ENCODE assay signal across 9 mouse cellular contexts in the genomic region with DNA sequence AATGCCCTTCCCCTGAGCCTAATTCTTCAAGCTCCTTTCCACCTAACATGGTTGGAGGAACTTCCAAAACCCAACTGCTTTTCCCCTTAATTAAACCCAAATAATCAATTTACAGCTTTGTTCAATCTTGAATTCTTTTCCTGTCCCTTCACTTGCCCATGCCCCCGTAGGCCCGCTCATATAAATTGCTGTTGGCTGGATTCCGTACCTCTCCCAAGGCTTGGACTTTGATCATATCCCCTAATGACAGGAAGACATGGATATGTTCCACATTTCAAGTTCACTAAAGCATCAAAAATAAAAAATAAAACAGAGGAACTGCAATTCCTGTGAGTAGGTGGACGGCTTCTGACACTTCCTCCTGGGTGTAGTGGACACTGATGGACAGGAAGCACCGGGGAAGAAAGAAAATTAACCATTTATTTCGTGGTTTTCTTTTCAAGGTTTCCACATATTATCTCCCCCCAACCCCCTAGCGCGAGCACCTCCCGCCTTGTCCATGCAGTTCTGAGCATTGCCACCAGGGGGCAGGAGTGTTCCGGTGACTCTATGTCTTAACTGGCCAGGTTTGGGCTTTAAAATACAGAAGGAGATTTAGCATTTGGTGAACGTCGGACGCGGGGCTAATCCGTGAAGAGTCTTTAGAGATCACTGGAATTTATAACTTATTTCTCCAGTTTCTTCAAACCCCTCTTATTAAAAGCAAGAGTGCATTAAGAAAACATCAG. TPM values are rescaled to one million over a fixed set of nuclear protein-coding genes. Genes with fewer than 3 reads are reported as not detected.
DNase-seq lines count a peak whose midpoint lies in the region; ATAC-seq lines count a peak whose summit lies in the region.
"Had no signal": no experiment of that assay in that cellular context is flagged by ENCODE, and none has a peak within 500 bp of the region (broad histone marks: within the 10 kb centered on the region; RNA-seq: fewer than 3 reads in every experiment).

No protein-coding gene starts in this region.

- H3K27me3 ChIP-seq in hindbrain, embryonic 12.5 days = no peaks in the 10 kb centered on the region
- H3K27me3 ChIP-seq: stomach, embryonic 15.5 days had no signal

- H3K9me3 ChIP-seq in hindbrain, embryonic 12.5 days (replicated peaks) = no peaks in the 10 kb centered on the region
- H3K9me3 ChIP-seq: stomach, embryonic 15.5 days had no signal

- H3K9ac ChIP-seq in hindbrain, embryonic 12.5 days = no peak overlapping the region
- H3K9ac ChIP-seq: stomach, embryonic 15.5 days had no signal

- 21% methylated on average over 15 of the region's 15 CpGs for WGBS in hindbrain, embryonic 12.5 days

- no peaks in the 10 kb centered on the region for H3K36me3 ChIP-seq in hindbrain, embryonic 12.5 days
- H3K36me3 ChIP-seq: stomach, embryonic 15.5 days had no signal

- ATAC-seq in hindbrain, embryonic 12.5 days (ENCODE audit: low FRiP score) = no peak
- ATAC-seq in megakaryocyte-erythroid progenitor cell, adult 5-6 weeks (replicated peaks; ENCODE audit: low FRiP score, low TSS enrichment, poor library complexity, severe bottlenecking) = no peak

- H3K4me3 ChIP-seq in hindbrain, embryonic 12.5 days = no peak overlapping the region
- H3K4me3 ChIP-seq: stomach, embryonic 15.5 days had no signal

- H3K4me1 ChIP-seq in hindbrain, embryonic 12.5 days = no peaks in the 10 kb centered on the region
- H3K4me1 ChIP-seq: stomach, embryonic 15.5 days had no signal

- DNase-seq in NIH3T3 (ENCODE audit: low read depth) = peak; percentile 90
- peak; percentile 78 to 89 for DNase-seq in cerebellum, adult 18-20 months
- DNase-seq in frontal cortex, postnatal 10 days (ENCODE audit: low spot score in 2 of 2) = peak; percentile 49 to 78
- DNase-seq in layer of hippocampus, postnatal 25 days (ENCODE audit: extremely low spot score in 1 of 2, low spot score in 1 of 2) = peak; percentile 93 to 98
- peak; percentile 85 for DNase-seq in lung, postnatal 25 days (ENCODE audit: low spot score)
- DNase-seq in right cerebral cortex, postnatal 36 days (ENCODE audit: low spot score in 2 of 2) = peak; percentile 52 to 54

- no peak overlapping the region for H3K27ac ChIP-seq in hindbrain, embryonic 12.5 days
- H3K27ac ChIP-seq: stomach, embryonic 15.5 days had no signal

- 0 out of 2 replicates have a peak overlapping the region, but pooled peaks have one; percentile 1 for H3K4me2 ChIP-seq in hindbrain, embryonic 12.5 days (replicated peaks)

RNA-seq across cellular contexts. Expression of gene Cep19, which starts 15.5 kb away (rescaled TPM):
- 39.6 and 41.9 TPM in 2 replicates for polyA plus RNA-seq in hindbrain, embryonic 12.5 days (2016; fragmentation: Nextera tagmentation; extraction: Ambion mirVana)
- 10 to 100 TPM; 62.9 to 65.4 TPM for total RNA-seq in layer of hippocampus, postnatal 25 days (2021)
- total RNA-seq in megakaryocyte-erythroid progenitor cell, adult 5-6 weeks (2014; fragmentation: Nextera tagmentation) = 8.0 and 11.6 TPM in 2 replicates
- 11.7 and 19.5 TPM in 2 replicates for total RNA-seq in megakaryocyte-erythroid progenitor cell, adult 5-6 weeks (2017)

RNA-seq across cellular contexts. Expression of gene Pigx, which starts 15.6 kb away (rescaled TPM):
- polyA plus RNA-seq in hindbrain, embryonic 12.5 days (2016; fragmentation: Nextera tagmentation; extraction: Ambion mirVana) = 124 and 135 TPM in 2 replicates
- total RNA-seq in layer of hippocampus, postnatal 25 days (2021) = 10 to 100 TPM; 21.9 to 29.5 TPM
- total RNA-seq in megakaryocyte-erythroid progenitor cell, adult 5-6 weeks (2014; fragmentation: Nextera tagmentation) = 31.9 and 53.7 TPM in 2 replicates
- total RNA-seq in megakaryocyte-erythroid progenitor cell, adult 5-6 weeks (2017) = 24.8 and 43.2 TPM in 2 replicates

RNA-seq across cellular contexts. Expression of gene Pak2, which starts 36.0 kb away (rescaled TPM):
- polyA plus RNA-seq in hindbrain, embryonic 12.5 days (2016; fragmentation: Nextera tagmentation; extraction: Ambion mirVana) = 48.5 and 50.3 TPM in 2 replicates
- 10 to 100 TPM; 29.9 to 30.6 TPM for total RNA-seq in layer of hippocampus, postnatal 25 days (2021)
- total RNA-seq in megakaryocyte-erythroid progenitor cell, adult 5-6 weeks (2014; fragmentation: Nextera tagmentation) = 29.9 and 48.9 TPM in 2 replicates
- 39.2 and 44.8 TPM in 2 replicates for total RNA-seq in megakaryocyte-erythroid progenitor cell, adult 5-6 weeks (2017)

RNA-seq across cellular contexts. Expression of gene Nrros, which starts 50.3 kb away (rescaled TPM):
- polyA plus RNA-seq in hindbrain, embryonic 12.5 days (2016; fragmentation: Nextera tagmentation; extraction: Ambion mirVana) = 9.8 and 10.1 TPM in 2 replicates
- 10 to 100 TPM in 1 of 2 experiments, 1 to 10 TPM in 1; 8.9 to 10.6 TPM for total RNA-seq in layer of hippocampus, postnatal 25 days (2021)
- 40.4 and 53.3 TPM in 2 replicates for total RNA-seq in megakaryocyte-erythroid progenitor cell, adult 5-6 weeks (2014; fragmentation: Nextera tagmentation)
- 33.4 and 40.3 TPM in 2 replicates for total RNA-seq in megakaryocyte-erythroid progenitor cell, adult 5-6 weeks (2017)
